Mouse (Mus musculus) heart, embryonic 13.5 days (tissue): ENCODE results near the gene Sned1. TPM values are rescaled to one million over a fixed set of nuclear protein-coding genes. Genes with fewer than 3 reads are reported as not detected.

ENCODE experiments used
- ATAC-seq: fragments of 200-750 bp; cut with Nextera tagmentation; 2 replicates; pipeline ENCODE4 v1.8.0; 2017; ENCODE audit warnings: moderate TSS enrichment; ENCODE audit not compliant: insufficient number of reproducible peaks, low FRiP score, low TSS enrichment; ENCODE audit errors: extremely low read depth
- H3K27ac ChIP-seq: fragments of 300-500 bp; sonication (generic); replicated peaks from 2 replicates; pipeline ENCODE4 v1.5.1; 2015; ENCODE audit warnings: moderate library complexity, mild to moderate bottlenecking, inconsistent platforms
- H3K27me3 ChIP-seq: fragments of 300-500 bp; sonication (generic); replicated peaks from 2 replicates; pipeline ENCODE4 v1.6.1; 2015; ENCODE audit warnings: mild to moderate bottlenecking, inconsistent platforms
- H3K36me3 ChIP-seq: fragments of 300-500 bp; sonication (generic); 2 replicates; pipeline ENCODE4 v1.6.1; 2015; ENCODE audit warnings: mild to moderate bottlenecking, inconsistent platforms
- H3K4me1 ChIP-seq: fragments of 300-500 bp; sonication (generic); 2 replicates; pipeline ENCODE4 v1.6.1; 2015; ENCODE audit warnings: inconsistent platforms
- H3K4me2 ChIP-seq: fragments of 300-500 bp; sonication (generic); 2 replicates; pipeline ENCODE4 v1.6.1; 2015; ENCODE audit warnings: inconsistent platforms, mild to moderate bottlenecking, moderate library complexity
- H3K4me3 ChIP-seq: fragments of 300-500 bp; sonication (generic); 2 replicates; pipeline ENCODE4 v1.5.1; 2015; ENCODE audit warnings: moderate library complexity, mild to moderate bottlenecking, inconsistent platforms
- H3K9ac ChIP-seq: fragments of 300-500 bp; sonication (generic); 2 replicates; pipeline ENCODE4 v1.6.1; 2015; ENCODE audit warnings: inconsistent platforms, mild to moderate bottlenecking, moderate library complexity
- H3K9me3 ChIP-seq: fragments of 300-500 bp; sonication (generic); 2 replicates; pipeline ENCODE4 v1.6.1; 2016; ENCODE audit warnings: inconsistent platforms
- whole genome bisulfite sequencing: fragments of 180-500 bp; shearing (Covaris S2); methylation state at CpG from one replicate; pipeline ENCODE4 v1.1.7; 2015; ENCODE audit warnings: mixed read lengths; 5-methylcytosine and 5-hydroxymethylcytosine counted together
- microRNA-seq: library from miRNA; unstranded; fragments of <30 nt; microRNA quantifications from one replicate; pipeline ENCODE4, GENCODE M21; 2016
- polyA plus RNA-seq: library from polyadenylated mRNA; unstranded; fragments of >200 nt; fragmentation: Nextera tagmentation; extraction: Ambion mirVana; gene quantifications from 2 replicates; pipeline ENCODE4 v1.2.1, GENCODE M21; 2015

The Sned1 gene
- polyA plus RNA-seq, 1 experiment from 2014 or later = 3.8 TPM

DNA sequence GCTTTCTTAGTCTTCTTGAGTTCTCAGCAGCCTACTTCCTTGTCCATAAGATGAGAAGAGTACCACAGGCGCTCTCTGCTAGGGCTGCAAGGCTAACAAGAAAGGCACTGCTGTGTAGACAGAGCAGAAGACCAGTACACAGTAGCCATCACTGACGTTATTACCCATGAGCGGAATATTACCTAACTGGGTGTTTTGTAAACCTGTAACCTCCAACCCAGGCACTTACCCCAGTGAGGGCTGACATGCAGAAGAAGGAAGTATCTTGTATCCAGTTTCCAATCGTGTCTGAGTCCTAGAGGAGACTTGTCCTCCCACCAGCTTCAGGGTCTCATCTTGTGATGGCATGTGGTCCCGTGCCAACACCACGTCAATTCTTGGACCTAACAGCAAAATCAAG lies 88.3 kb downstream of the Sned1 start:
- Histone ChIP-seq H3K9ac (no peak overlapping the region), H3K27ac (no peak overlapping the region), H3K4me3 (no peak overlapping the region), H3K4me2 (no peak overlapping the region), H3K9me3 (no peaks in the 10 kb centered on the region), H3K4me1 (no peaks in the 10 kb centered on the region), H3K36me3 (peaks cover 89% of the 10 kb centered on the region), H3K27me3 (no peaks in the 10 kb centered on the region)
- WGBS = 90% methylated on average over 6 of the region's 6 CpGs
- ATAC-seq = no peak

DNA sequence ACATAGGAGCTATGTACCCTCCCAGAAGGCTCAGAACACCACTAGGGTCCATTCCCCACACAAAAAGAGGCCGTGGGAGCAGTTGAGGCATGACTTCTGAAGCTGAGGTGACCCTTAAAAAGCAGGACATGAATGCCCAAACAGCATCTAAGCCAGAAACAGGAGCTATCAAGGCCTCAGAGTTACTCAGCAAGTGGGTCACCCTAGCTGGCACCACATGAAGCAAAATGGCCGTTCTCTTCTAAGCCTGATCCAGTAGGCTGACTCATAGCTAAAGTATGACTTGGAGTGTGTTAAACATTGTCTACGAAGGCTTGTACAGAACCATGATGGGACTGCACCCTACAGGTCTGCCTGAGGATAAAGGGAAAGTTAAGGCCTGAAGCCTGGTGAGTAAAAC lies 90.8 kb downstream of the Sned1 start:
- peaks cover 78% of the 10 kb centered on the region for H3K36me3 ChIP-seq
- 77% methylated on average over 3 of the region's 3 CpGs for WGBS
- no peak for ATAC-seq

DNA sequence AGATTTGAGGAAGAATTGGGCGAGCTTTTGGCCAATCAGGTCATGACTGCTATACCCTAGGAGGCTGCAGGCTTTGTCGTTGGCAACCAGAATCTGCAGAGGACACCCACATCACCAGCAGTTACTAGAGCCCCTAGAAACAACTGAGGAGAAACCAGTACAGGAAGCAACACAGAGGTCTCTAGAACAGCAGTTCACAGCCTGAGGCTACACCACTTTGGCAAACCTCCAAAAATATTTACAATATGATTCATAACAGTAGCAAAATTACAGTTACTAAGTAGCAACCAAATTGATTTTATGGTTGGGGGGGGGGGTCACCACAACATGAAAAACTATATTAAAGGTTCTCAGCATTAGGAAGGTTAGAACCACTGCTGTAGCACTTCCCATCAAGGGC lies 99.0 kb downstream of the Sned1 start:
- H3K27me3 ChIP-seq = no peaks in the 10 kb centered on the region
- no peak overlapping the region for H3K4me3 ChIP-seq
- no peak overlapping the region for H3K9ac ChIP-seq
- WGBS = 73% methylated on average over 2 of the region's 2 CpGs
- no peaks in the 10 kb centered on the region for H3K9me3 ChIP-seq
- ATAC-seq = no peak
- no peak overlapping the region for H3K4me2 ChIP-seq
- H3K36me3 ChIP-seq = peaks cover 59% of the 10 kb centered on the region
- no peaks in the 10 kb centered on the region for H3K4me1 ChIP-seq
- no peak overlapping the region for H3K27ac ChIP-seq

More for the DNA sequence above, 90.8 kb downstream of the Sned1 start:
- Histone ChIP-seq H3K27me3 (no peaks in the 10 kb centered on the region), H3K9ac (no peak overlapping the region), H3K4me3 (no peak overlapping the region), H3K4me1 (no peaks in the 10 kb centered on the region), H3K27ac (no peak overlapping the region), H3K9me3 (no peaks in the 10 kb centered on the region), H3K4me2 (no peak overlapping the region)

DNA sequence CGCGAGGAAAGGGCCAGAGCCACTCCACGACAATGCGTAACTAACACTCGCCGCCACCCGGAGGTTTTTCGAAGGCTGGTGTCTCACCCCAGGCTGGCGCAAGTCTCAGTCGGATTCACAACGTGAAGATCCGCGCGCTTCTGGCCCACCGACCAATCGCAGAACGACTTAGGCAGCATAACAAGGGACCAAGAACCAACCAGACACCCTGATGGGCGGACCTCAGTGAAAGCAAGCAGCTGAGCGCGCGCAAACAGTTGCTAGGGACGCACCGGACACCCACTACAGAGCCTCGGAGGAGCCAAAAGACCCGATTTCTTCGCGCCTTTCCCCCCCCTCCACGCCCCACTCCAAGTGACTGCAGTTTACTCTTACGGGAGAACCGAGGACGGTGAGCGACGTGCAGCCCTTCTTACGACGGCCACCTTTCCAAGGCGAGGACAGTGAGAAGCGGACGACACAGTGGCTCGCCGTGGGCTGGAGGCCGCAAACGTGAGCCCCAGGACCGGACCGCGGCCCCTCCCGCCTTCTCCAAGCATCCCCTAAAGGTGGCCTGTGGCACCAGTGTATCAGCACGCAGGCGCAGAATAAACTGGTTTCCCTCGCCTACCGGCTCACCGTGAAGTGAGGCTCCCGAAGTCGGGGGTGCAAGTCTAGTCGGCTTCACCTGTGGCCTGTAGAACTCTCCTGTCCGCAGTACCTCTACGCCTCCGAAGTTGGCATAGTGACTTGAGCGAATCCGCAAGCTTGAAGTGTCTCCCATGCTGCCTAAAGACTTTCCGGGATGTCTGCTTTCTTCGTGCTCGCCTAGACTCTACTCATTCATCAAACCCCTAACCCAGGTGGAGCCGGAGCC lies 107.2 kb downstream of the Sned1 start, which contains the start of the genes Ppp1r7 and Pask:
TSS of gene Ppp1r7 (plus strand) at position 207 of the 856 bp plus-strand sequence.
TSS of gene Pask (minus strand) at position 835 of the 856 bp plus-strand sequence.
- H3K4me1 ChIP-seq = peaks cover 15% of the 10 kb centered on the region
- under 1% methylated on average over 63 of the region's 63 CpGs for WGBS
- peak; percentile 82 for ATAC-seq
- H3K4me2 ChIP-seq = peak within 1 kb of the TSS; percentile 91
- no peaks in the 10 kb centered on the region for H3K27me3 ChIP-seq
- no peaks in the 10 kb centered on the region for H3K9me3 ChIP-seq
- peak within 1 kb of the TSS; percentile 67 for H3K27ac ChIP-seq
- peaks cover 16% of the 10 kb centered on the region for H3K36me3 ChIP-seq
- peak within 1 kb of the TSS; percentile 86 for H3K4me3 ChIP-seq
- H3K9ac ChIP-seq = peak within 1 kb of the TSS; percentile 91

DNA sequence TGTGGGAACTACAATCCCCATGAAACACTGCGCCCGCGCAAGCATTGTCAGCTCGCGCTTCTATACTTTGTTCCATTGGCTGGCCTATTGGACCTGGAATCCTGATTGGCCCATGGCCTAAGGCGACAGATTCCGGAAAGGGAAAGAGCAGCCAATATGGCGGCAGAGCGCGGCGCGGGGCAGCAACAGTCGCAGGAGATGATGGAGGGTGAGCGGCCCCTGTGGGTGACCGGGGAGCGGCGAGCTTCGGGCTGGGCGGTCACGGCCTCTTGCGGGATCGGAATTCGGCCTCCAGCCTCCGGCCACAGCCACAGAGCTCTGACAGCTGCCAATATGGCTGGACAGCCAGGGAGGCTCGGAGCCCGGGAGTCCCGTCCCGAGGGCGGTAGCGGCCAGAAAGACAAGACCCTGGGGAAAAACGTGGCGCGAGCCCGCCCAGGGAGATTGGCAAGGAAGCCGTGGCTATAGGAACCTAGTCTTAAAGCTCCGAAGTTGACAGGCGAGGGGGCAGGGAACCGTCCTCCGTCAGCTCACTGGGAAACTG lies 107.9 kb downstream of the Sned1 start:
- H3K36me3 ChIP-seq = peaks cover 23% of the 10 kb centered on the region
- H3K4me1 ChIP-seq = peaks cover 15% of the 10 kb centered on the region
- peak; percentile 91 for ATAC-seq
- no peaks in the 10 kb centered on the region for H3K9me3 ChIP-seq
- H3K27ac ChIP-seq = peak overlapping the region; percentile 67
- H3K4me2 ChIP-seq = peak overlapping the region; percentile 91
- no peaks in the 10 kb centered on the region for H3K27me3 ChIP-seq
- WGBS = under 1% methylated on average over 39 of the region's 39 CpGs
- peak overlapping the region; percentile 86 for H3K4me3 ChIP-seq
- H3K9ac ChIP-seq = peak overlapping the region; percentile 91

DNA sequence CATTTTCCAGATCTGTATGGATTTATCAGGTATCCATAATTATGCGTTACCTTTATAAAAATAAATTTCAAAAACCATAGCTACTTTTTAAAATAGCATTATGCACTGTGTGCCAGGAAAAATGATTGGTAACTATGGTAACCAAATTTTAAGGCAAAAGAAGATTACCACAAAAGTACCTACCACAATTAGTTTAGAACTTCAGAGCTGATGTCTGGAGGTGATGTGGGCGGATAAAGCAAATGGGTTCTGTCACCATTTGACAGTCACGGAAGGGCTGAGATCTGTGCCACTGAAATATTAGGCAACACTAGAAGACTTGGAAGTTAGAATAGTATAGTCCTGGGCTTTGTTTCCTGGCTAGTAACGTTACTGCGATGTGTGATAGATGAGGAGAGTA lies 111.5 kb downstream of the Sned1 start:
- Histone ChIP-seq H3K4me2 (no peak overlapping the region), H3K9me3 (no peaks in the 10 kb centered on the region), H3K27ac (no peak overlapping the region), H3K27me3 (no peaks in the 10 kb centered on the region), H3K4me1 (peaks cover 7% of the 10 kb centered on the region), H3K36me3 (peaks cover 59% of the 10 kb centered on the region), H3K4me3 (no peak overlapping the region), H3K9ac (no peak overlapping the region)
- WGBS = 90% methylated on average over 5 of the region's 5 CpGs
- no peak for ATAC-seq

DNA sequence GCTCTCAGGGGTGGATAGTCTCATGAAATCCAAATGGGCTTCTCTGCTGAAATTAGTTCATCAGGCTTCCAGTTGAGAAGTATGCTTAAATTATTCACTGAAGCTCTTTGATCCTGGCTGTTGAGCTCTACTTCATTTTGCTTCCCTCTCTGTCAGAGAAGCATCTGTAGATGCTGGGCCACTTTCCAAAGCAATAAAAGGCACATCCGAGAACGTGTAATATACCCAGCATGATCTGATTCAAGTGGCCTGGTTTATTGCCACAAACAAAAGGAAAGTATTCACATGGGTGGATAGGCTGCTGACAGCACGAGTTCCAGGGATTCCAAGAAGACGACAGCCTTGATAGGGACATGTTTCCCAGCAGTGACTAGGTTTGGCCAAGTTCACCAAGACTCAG lies 114.1 kb downstream of the Sned1 start:
- no peak overlapping the region for H3K27ac ChIP-seq
- no peak overlapping the region for H3K4me3 ChIP-seq
- H3K27me3 ChIP-seq = no peaks in the 10 kb centered on the region
- H3K4me2 ChIP-seq = no peak overlapping the region
- peaks cover under 1% of the 10 kb centered on the region; the same call in 1 of the 2 replicates for H3K4me1 ChIP-seq
- H3K36me3 ChIP-seq = peaks cover 84% of the 10 kb centered on the region
- no peaks in the 10 kb centered on the region for H3K9me3 ChIP-seq
- 58% methylated on average over 4 of the region's 4 CpGs for WGBS
- 0 out of 2 replicates have a peak overlapping the region, but pooled peaks have one; percentile 10 for H3K9ac ChIP-seq
- ATAC-seq = no peak

Small RNA genes within 50 kb of the gene (microRNA-seq; reads per million reads assigned to microRNA genes)
- gene Mir6901 = not detected
- not detected for gene Mir6902

Other genes with a start within 250 kb of the Sned1 start
- not detected in 2 replicates for gene Aqp12, start 229.5 kb upstream of the Sned1 start, polyA plus RNA-seq
- gene Kif1a, start 133.9 kb upstream of the Sned1 start, polyA plus RNA-seq = 9.7 and 10.8 TPM in 2 replicates
- 0.27 TPM in 1 of 2 replicates, not detected in the other for gene Agxt, start 100.6 kb upstream of the Sned1 start, polyA plus RNA-seq
- 0.12 and 0.24 TPM in 2 replicates for gene 2310007B03Rik, start 74.9 kb upstream of the Sned1 start, polyA plus RNA-seq
- gene Crocc2, start 67.1 kb upstream of the Sned1 start, polyA plus RNA-seq = 0.17 and 0.31 TPM in 2 replicates
- gene Mterf4, start 70.1 kb downstream of the Sned1 start, polyA plus RNA-seq = 19.9 and 21.8 TPM in 2 replicates
- 49.2 and 51.8 TPM in 2 replicates for gene Ppp1r7, start 107.0 kb downstream of the Sned1 start, polyA plus RNA-seq
- 7.5 and 7.6 TPM in 2 replicates for gene Pask, start 107.6 kb downstream of the Sned1 start, polyA plus RNA-seq
- gene Ano7, start 138.1 kb downstream of the Sned1 start, polyA plus RNA-seq = 0.60 and 0.75 TPM in 2 replicates
- gene Hdlbp, start 243.0 kb downstream of the Sned1 start, polyA plus RNA-seq = 143 and 152 TPM in 2 replicates